Mouse (Mus musculus): ENCODE results near the gene Psmb11. TPM values are rescaled to one million over a fixed set of nuclear protein-coding genes. Genes with fewer than 3 reads are reported as not detected.

Psmb11 gene
- polyA plus RNA-seq, 1 experiment: not detected

GRCm38 (mm10) chr14:54602613-54603012, 18.6 kb upstream of the Psmb11 start:
- TF ChIP-seq CTCF (IDR thresholded peaks at IDR 0.05; ENCODE audit: extremely low read depth, insufficient read depth, insufficient read length, insufficient replicate concordance): no peak
- TF ChIP-seq POLR2A (IDR thresholded peaks at IDR 0.05; ENCODE audit: low read depth, low read length): no peak
- DNase-seq (ENCODE audit: low read depth in 1 of 2, low spot score in 2 of 2): no peak
- no peak overlapping the region; the same call in none of the 2 replicates for H3K4me3 ChIP-seq (ENCODE audit: extremely low read depth, insufficient read depth, insufficient read length)
- 37% methylated on average over 4 of the region's 4 CpGs for WGBS
- no peaks in the 10 kb centered on the region for H3K27me3 ChIP-seq (ENCODE audit: control insufficient read depth, insufficient read depth, low read length)
- H3K36me3 ChIP-seq (ENCODE audit: control insufficient read depth, insufficient read depth, low read length): no peaks in the 10 kb centered on the region
- H3K27ac ChIP-seq (ENCODE audit: insufficient read depth, low read length): peak overlapping the region; percentile 55; the same call in 1 of the 2 replicates
- H3K4me1 ChIP-seq (ENCODE audit: control insufficient read depth, insufficient read depth, insufficient read length): peaks cover 8% of the 10 kb centered on the region; the same call in 1 of the 2 replicates

GRCm38 (mm10) chr14:54603038-54603654, 18.1 kb upstream of the Psmb11 start:
- H3K27me3 ChIP-seq (ENCODE audit: control insufficient read depth, insufficient read depth, low read length): no peaks in the 10 kb centered on the region
- peaks cover 8% of the 10 kb centered on the region; the same call in 1 of the 2 replicates for H3K4me1 ChIP-seq (ENCODE audit: control insufficient read depth, insufficient read depth, insufficient read length)
- H3K4me3 ChIP-seq (ENCODE audit: extremely low read depth, insufficient read depth, insufficient read length): peak overlapping the region; percentile 87
- TF ChIP-seq CTCF (IDR thresholded peaks at IDR 0.05; ENCODE audit: extremely low read depth, insufficient read depth, insufficient read length, insufficient replicate concordance) (no peak), POLR2A (IDR thresholded peaks at IDR 0.05; ENCODE audit: low read depth, low read length) (peak; percentile 71; the same call in 1 of the 2 replicates)
- no peaks in the 10 kb centered on the region for H3K36me3 ChIP-seq (ENCODE audit: control insufficient read depth, insufficient read depth, low read length)
- DNase-seq (ENCODE audit: low read depth in 1 of 2, low spot score in 2 of 2): peak; percentile 94 to 95
- peak overlapping the region; percentile 96 for H3K27ac ChIP-seq (ENCODE audit: insufficient read depth, low read length)
- under 1% methylated on average over 46 of the region's 46 CpGs for WGBS

GRCm38 (mm10) chr14:54603686-54604085, 17.5 kb upstream of the Psmb11 start:
- Histone ChIP-seq H3K4me1 (ENCODE audit: control insufficient read depth, insufficient read depth, insufficient read length) (peaks cover 8% of the 10 kb centered on the region; the same call in 1 of the 2 replicates), H3K36me3 (ENCODE audit: control insufficient read depth, insufficient read depth, low read length) (no peaks in the 10 kb centered on the region), H3K27me3 (ENCODE audit: control insufficient read depth, insufficient read depth, low read length) (no peaks in the 10 kb centered on the region), H3K4me3 (ENCODE audit: extremely low read depth, insufficient read depth, insufficient read length) (peak overlapping the region; percentile 52; the same call in 1 of the 2 replicates), H3K27ac (ENCODE audit: insufficient read depth, low read length) (peak overlapping the region; percentile 85)
- TF ChIP-seq POLR2A (IDR thresholded peaks at IDR 0.05; ENCODE audit: low read depth, low read length) (no peak), CTCF (IDR thresholded peaks at IDR 0.05; ENCODE audit: extremely low read depth, insufficient read depth, insufficient read length, insufficient replicate concordance) (no peak)
- DNase-seq (ENCODE audit: low read depth in 1 of 2, low spot score in 2 of 2): no peak
- 87% methylated on average over 8 of the region's 8 CpGs for WGBS

- DNase-seq (ENCODE audit: low read depth in 1 of 2, low spot score in 2 of 2): peak in 1 of 2 experiments; percentile 79
- H3K36me3 ChIP-seq (ENCODE audit: control insufficient read depth, insufficient read depth, low read length): no peaks in the 10 kb centered on the region
- peak; percentile 10 for TF ChIP-seq POLR2A (IDR thresholded peaks at IDR 0.05; ENCODE audit: low read depth, low read length)
- no peak for TF ChIP-seq CTCF (IDR thresholded peaks at IDR 0.05; ENCODE audit: extremely low read depth, insufficient read depth, insufficient read length, insufficient replicate concordance)
- H3K27ac ChIP-seq (ENCODE audit: insufficient read depth, low read length): peak within 1 kb of the TSS; percentile 68
- peak within 1 kb of the TSS; percentile 87 for H3K4me3 ChIP-seq (ENCODE audit: extremely low read depth, insufficient read depth, insufficient read length)
- H3K4me1 ChIP-seq (ENCODE audit: control insufficient read depth, insufficient read depth, insufficient read length): peaks cover 8% of the 10 kb centered on the region; the same call in 1 of the 2 replicates
- WGBS: 1% methylated on average over 37 of the region's 39 CpGs
- H3K27me3 ChIP-seq (ENCODE audit: control insufficient read depth, insufficient read depth, low read length): no peaks in the 10 kb centered on the region
Observed at GRCm38 (mm10) chr14:54605752-54606321, 15.4 kb upstream of the Psmb11 start, which contains the start of gene 4931414P19Rik. Gene 4931414P19Rik (minus strand): TSS chr14:54605993.

GRCm38 (mm10) chr14:54607226-54607625, 14.0 kb upstream of the Psmb11 start:
- Histone ChIP-seq H3K27ac (ENCODE audit: insufficient read depth, low read length) (no peak overlapping the region), H3K27me3 (ENCODE audit: control insufficient read depth, insufficient read depth, low read length) (no peaks in the 10 kb centered on the region), H3K4me3 (ENCODE audit: extremely low read depth, insufficient read depth, insufficient read length) (no peak overlapping the region), H3K4me1 (ENCODE audit: control insufficient read depth, insufficient read depth, insufficient read length) (peaks cover 8% of the 10 kb centered on the region; the same call in 1 of the 2 replicates), H3K36me3 (ENCODE audit: control insufficient read depth, insufficient read depth, low read length) (peaks cover 2% of the 10 kb centered on the region)
- TF ChIP-seq POLR2A (IDR thresholded peaks at IDR 0.05; ENCODE audit: low read depth, low read length) (no peak), CTCF (IDR thresholded peaks at IDR 0.05; ENCODE audit: extremely low read depth, insufficient read depth, insufficient read length, insufficient replicate concordance) (no peak)
- 85% methylated on average over 8 of the region's 8 CpGs for WGBS
- no peak for DNase-seq (ENCODE audit: low read depth in 1 of 2, low spot score in 2 of 2)

GRCm38 (mm10) chr14:54609245-54609644, 12.0 kb upstream of the Psmb11 start:
- no peak for DNase-seq (ENCODE audit: low read depth in 1 of 2, low spot score in 2 of 2)
- H3K4me3 ChIP-seq (ENCODE audit: extremely low read depth, insufficient read depth, insufficient read length): no peak overlapping the region
- H3K36me3 ChIP-seq (ENCODE audit: control insufficient read depth, insufficient read depth, low read length): peaks cover 10% of the 10 kb centered on the region
- H3K27ac ChIP-seq (ENCODE audit: insufficient read depth, low read length): no peak overlapping the region
- peaks cover 5% of the 10 kb centered on the region; the same call in 1 of the 2 replicates for H3K4me1 ChIP-seq (ENCODE audit: control insufficient read depth, insufficient read depth, insufficient read length)
- TF ChIP-seq POLR2A (IDR thresholded peaks at IDR 0.05; ENCODE audit: low read depth, low read length): no peak
- TF ChIP-seq CTCF (IDR thresholded peaks at IDR 0.05; ENCODE audit: extremely low read depth, insufficient read depth, insufficient read length, insufficient replicate concordance): no peak
- no peaks in the 10 kb centered on the region for H3K27me3 ChIP-seq (ENCODE audit: control insufficient read depth, insufficient read depth, low read length)
- WGBS: 82% methylated on average over 4 of the region's 4 CpGs
